Mouse (Mus musculus): ENCODE results near the gene Pip4k2a.
"Not testable (repeated sequence)": the region's sequence is repeated elsewhere in the genome, so short reads cannot be mapped to it uniquely, and the experiment has no call there.

The Pip4k2a gene

GRCm38 (mm10) chr2:18900635-18901034, 97.3 kb downstream of the Pip4k2a start:
- no peak for DNase-seq (ENCODE audit: low read depth, low spot score)

- peak; percentile 60 for DNase-seq (ENCODE audit: low read depth, low spot score)
Measured at GRCm38 (mm10) chr2:18897742-18898256, 100.1 kb downstream of the Pip4k2a start.

- DNase-seq (ENCODE audit: low read depth, low spot score): no peak
Measured at GRCm38 (mm10) chr2:18896015-18896414, 101.9 kb downstream of the Pip4k2a start.

GRCm38 (mm10) chr2:18893336-18893735, 104.6 kb downstream of the Pip4k2a start:
- DNase-seq (ENCODE audit: low read depth, low spot score): not testable (repeated sequence)

- no peak for DNase-seq (ENCODE audit: low read depth, low spot score)
Measured at GRCm38 (mm10) chr2:18891991-18892537, 105.9 kb downstream of the Pip4k2a start.

GRCm38 (mm10) chr2:18890227-18891001, 107.5 kb downstream of the Pip4k2a start:
- no peak for DNase-seq (ENCODE audit: low read depth, low spot score)

GRCm38 (mm10) chr2:18884277-18884676, 113.6 kb downstream of the Pip4k2a start:
- DNase-seq (ENCODE audit: low read depth, low spot score): peak; percentile 53

GRCm38 (mm10) chr2:18874626-18875025, 123.3 kb downstream of the Pip4k2a start:
- no peak for DNase-seq (ENCODE audit: low read depth, low spot score)

- DNase-seq (ENCODE audit: low read depth, low spot score): no peak
Measured at GRCm38 (mm10) chr2:18874063-18874462, 123.9 kb downstream of the Pip4k2a start.

- no peak for DNase-seq (ENCODE audit: low read depth, low spot score)
Measured at GRCm38 (mm10) chr2:18873440-18873839, 124.5 kb downstream of the Pip4k2a start.

- DNase-seq (ENCODE audit: low read depth, low spot score): peak; percentile 89
Measured at GRCm38 (mm10) chr2:18872797-18873196, 125.1 kb downstream of the Pip4k2a start.

GRCm38 (mm10) chr2:18871087-18871486, 126.8 kb downstream of the Pip4k2a start:
- no peak for DNase-seq (ENCODE audit: low read depth, low spot score)

GRCm38 (mm10) chr2:18867069-18867468, 130.9 kb downstream of the Pip4k2a start:
- no peak for DNase-seq (ENCODE audit: low read depth, low spot score)

GRCm38 (mm10) chr2:18864719-18865118, 133.2 kb downstream of the Pip4k2a start:
- DNase-seq (ENCODE audit: low read depth, low spot score): no peak

- DNase-seq (ENCODE audit: low read depth, low spot score): no peak
Measured at GRCm38 (mm10) chr2:18861607-18862158, 136.2 kb downstream of the Pip4k2a start.

GRCm38 (mm10) chr2:18860686-18861085, 137.2 kb downstream of the Pip4k2a start:
- no peak for DNase-seq (ENCODE audit: low read depth, low spot score)

GRCm38 (mm10) chr2:18857952-18858351, 140.0 kb downstream of the Pip4k2a start:
- no peak for DNase-seq (ENCODE audit: low read depth, low spot score)

GRCm38 (mm10) chr2:18856461-18856860, 141.5 kb downstream of the Pip4k2a start:
- DNase-seq (ENCODE audit: low read depth, low spot score): no peak

- DNase-seq (ENCODE audit: low read depth, low spot score): no peak
Measured at GRCm38 (mm10) chr2:18855246-18855645, 142.7 kb downstream of the Pip4k2a start.

GRCm38 (mm10) chr2:18853345-18853744, 144.6 kb downstream of the Pip4k2a start:
- no peak for DNase-seq (ENCODE audit: low read depth, low spot score)

- DNase-seq (ENCODE audit: low read depth, low spot score): no peak
Measured at GRCm38 (mm10) chr2:18850657-18851056, 147.3 kb downstream of the Pip4k2a start.

- no peak for DNase-seq (ENCODE audit: low read depth, low spot score)
Measured at GRCm38 (mm10) chr2:18848074-18848629, 149.8 kb downstream of the Pip4k2a start.
